Mouse (Mus musculus): ENCODE measurements around the gene Map4k2.
"Not testable (repeated sequence)": the region's sequence is repeated elsewhere in the genome, so short reads cannot be mapped to it uniquely, and the experiment has no call there.

Gene Map4k2

DNA sequence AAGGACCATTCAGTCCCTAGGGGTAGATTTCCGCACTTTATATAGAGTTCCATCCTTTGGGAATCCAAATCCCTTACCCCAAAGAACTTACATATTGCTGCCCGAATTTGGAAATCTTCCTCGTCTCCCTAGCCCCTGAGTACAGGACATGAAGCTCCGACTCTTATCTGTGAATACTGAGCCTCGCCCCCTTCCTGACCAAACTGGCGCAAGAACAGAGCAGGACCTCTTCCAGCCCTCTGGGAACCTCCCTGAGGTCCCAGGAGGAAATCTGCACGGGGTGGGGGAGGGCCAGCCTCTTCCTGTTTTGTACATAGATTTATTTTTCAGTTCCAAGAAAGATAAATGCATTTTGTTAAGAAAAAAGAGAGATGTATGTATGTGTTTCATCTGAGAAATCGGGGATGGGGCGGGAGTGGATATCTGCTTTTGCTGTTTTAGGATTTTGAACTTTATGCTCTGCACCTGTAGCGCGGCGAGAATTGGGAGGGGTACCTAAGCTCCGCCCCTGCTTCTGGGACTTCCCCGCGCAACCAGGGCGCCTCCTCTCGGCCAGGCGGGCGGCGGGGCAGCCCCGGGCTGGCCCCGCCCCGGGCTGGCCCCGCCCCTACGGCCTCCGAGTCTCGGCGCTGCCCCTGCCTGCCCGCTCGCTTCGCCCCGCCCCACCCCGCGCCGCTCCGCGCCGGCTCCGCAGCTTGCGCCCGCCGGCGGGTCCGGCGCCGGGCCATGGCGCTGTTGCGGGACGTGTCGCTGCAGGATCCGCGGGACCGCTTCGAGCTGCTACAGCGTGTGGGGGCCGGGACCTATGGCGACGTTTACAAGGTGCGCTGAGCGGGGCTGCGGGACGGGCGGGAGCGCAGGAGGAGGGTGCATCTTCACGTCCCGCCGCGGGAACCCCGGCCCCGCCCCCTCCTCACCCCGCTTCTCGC is at the start of gene Map4k2:
Gene Map4k2, plus strand, starts transcription at position 612 of the 929 bp plus-strand sequence.
- DNase-seq (ENCODE audit: low spot score): peak; percentile 68

DNA sequence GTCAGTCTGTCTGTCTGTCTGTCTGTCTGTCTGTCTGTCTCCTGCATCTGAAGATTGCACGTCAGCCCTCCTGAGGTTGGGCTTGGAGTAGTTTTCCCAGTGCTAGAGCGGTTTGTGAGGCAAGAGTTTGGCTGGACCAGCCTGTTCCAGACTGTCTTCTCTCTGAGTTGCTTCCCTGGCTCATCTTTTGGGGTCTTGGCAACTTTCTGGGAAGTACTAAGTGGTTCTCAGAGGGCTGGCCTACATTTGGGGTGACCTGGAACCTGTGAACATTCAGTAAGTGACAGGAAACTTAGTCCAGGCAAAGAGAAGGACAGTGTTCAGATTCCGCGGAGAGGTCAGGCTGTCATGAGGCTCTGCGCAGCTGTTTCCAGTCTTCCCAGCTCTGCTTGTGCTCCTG is 48.7 kb upstream of the Map4k2 start:
- DNase-seq (ENCODE audit: low spot score): no peak

- no peak for DNase-seq (ENCODE audit: low spot score)
Measured at GRCm38 (mm10) chr19:6294301-6294700, 46.6 kb upstream of the Map4k2 start.

DNA sequence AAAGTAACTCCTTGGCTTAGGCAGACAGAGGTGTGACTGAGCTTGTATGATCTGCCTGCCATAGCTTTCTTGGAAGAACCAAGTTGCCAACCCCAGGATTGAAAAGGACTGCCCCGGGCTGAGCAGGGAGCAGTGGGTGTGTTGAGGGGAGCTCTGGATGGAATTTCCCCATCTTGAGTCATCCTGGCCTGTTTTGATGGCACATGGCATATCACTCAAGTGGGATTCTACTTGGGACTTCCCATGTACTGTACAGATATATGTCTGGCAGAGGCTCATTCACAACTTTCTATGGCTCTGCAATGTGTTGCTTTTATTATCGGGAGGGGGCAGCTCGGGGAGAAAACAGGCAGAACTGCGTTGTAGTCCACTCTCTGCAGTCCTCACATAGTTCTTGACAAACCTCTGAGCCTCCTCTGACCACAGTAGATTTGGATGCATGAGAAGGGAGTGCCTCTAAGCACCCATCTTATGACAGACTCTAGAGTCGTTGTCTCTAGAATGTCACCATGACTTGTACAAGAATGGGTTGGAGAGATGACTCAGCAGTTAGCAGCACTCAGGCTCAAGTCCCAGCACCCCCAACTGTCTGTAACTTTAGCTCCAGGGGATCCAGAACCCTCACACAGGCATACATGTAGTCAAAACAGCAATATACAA is 44.3 kb upstream of the Map4k2 start:
- no peak for DNase-seq (ENCODE audit: low spot score)

GRCm38 (mm10) chr19:6297641-6298040 is 43.3 kb upstream of the Map4k2 start:
- DNase-seq (ENCODE audit: low spot score): no peak

DNA sequence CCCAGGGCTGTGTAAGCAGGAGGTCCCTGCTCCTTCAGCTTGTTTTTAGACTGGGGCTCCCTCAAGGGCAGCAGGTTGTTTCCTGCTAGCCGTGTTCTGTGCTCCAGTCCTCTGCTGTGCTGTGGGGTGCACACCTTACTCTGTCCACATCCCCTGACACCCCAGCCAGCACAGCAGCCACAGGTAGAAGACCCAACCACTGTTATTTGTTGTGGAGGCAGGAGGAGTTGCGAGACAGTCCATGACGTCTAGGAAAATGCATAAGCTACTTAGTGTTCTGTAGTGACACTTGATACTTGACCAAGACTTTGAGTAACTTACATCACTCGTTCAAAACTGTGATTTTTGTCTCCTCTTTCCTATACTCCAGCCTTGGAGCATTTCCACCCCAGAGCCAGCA is 41.9 kb upstream of the Map4k2 start:
- no peak for DNase-seq (ENCODE audit: low spot score)

GRCm38 (mm10) chr19:6299450-6300267 is 41.3 kb upstream of the Map4k2 start:
- no peak for DNase-seq (ENCODE audit: low spot score)

GRCm38 (mm10) chr19:6300402-6300841 is 40.5 kb upstream of the Map4k2 start:
- no peak for DNase-seq (ENCODE audit: low spot score)

GRCm38 (mm10) chr19:6302114-6302513 is 38.8 kb upstream of the Map4k2 start:
- DNase-seq (ENCODE audit: low spot score): no peak

DNA sequence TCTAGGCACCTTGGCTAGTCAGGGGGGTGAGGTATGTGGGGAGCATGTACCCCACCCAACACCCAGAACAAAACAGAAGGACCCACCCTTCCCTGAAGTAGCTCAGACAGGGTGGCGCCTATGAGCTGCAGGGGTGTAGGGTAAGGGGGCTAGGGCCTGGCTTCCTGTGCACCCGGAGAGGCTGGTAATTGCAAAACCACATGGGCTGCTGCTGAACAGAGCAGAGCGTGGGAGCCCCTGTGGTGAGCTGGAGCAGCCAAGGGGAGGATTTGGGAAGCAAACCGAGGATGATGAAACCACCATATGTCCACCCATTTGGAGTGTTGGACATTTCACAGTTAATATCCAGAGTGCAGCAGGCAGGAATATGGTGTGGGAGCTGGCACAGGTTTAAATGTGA is 38.4 kb upstream of the Map4k2 start:
- peak; percentile 42 for DNase-seq (ENCODE audit: low spot score)

DNA sequence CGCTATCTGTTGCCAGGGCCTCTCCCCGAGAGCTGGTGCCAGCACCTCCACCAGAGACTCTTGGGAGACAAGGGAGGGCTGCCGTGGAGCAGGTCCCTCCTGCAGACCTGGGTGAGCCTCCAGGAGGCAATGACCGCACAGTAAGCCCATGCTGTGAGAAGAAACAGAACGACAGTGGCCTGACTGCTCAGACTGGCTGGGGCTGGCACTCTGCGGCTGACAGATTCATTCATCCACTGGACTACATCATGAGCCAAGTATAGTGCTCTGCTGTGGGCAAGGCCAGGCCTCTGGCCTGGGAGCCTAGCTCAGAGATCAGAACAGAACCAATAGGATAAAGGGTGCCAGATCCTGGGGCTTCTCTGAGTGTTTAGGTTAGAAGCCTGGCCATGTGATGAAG is 37.1 kb upstream of the Map4k2 start:
- no peak for DNase-seq (ENCODE audit: low spot score)

- peak; percentile 93 for DNase-seq (ENCODE audit: low spot score)
Measured at GRCm38 (mm10) chr19:6304787-6305516, 36.0 kb upstream of the Map4k2 start.

DNA sequence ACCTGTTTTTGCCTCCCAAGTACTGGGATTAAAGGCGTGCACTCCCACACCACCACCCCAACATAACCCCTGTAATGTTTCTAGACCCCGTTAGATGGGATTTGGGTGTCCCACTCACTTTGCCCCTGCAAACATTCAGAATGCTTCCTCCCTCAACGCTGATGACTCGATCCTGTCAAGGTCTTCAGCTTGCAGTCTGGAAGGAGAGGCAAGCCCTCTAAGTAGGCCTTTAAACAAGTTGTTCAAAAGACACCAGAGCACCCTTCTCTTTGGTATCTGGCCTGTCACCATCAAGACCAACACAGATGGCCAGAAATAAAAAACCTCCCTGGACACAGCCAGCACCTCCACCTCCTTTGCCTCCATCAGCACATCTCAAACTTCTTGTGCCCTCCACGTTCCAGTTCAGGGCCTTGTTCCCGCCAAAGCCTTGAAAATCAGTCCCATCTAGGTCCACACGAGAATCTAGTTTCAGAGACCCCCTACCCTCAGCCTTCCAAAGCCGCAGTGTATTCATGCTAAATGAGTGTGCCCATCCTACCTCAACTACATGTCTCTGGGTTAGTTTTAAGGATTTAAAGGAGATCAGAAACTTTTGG is 35.3 kb upstream of the Map4k2 start:
- no peak for DNase-seq (ENCODE audit: low spot score)

- DNase-seq (ENCODE audit: low spot score): peak; percentile 84
Measured at GRCm38 (mm10) chr19:6306137-6306551, 34.8 kb upstream of the Map4k2 start, which contains the start of gene Cdc42bpg. Gene Cdc42bpg, plus strand, starts transcription at chr19:6306456.

GRCm38 (mm10) chr19:6306586-6306985 is 34.3 kb upstream of the Map4k2 start:
- DNase-seq (ENCODE audit: low spot score): peak; percentile 78

DNA sequence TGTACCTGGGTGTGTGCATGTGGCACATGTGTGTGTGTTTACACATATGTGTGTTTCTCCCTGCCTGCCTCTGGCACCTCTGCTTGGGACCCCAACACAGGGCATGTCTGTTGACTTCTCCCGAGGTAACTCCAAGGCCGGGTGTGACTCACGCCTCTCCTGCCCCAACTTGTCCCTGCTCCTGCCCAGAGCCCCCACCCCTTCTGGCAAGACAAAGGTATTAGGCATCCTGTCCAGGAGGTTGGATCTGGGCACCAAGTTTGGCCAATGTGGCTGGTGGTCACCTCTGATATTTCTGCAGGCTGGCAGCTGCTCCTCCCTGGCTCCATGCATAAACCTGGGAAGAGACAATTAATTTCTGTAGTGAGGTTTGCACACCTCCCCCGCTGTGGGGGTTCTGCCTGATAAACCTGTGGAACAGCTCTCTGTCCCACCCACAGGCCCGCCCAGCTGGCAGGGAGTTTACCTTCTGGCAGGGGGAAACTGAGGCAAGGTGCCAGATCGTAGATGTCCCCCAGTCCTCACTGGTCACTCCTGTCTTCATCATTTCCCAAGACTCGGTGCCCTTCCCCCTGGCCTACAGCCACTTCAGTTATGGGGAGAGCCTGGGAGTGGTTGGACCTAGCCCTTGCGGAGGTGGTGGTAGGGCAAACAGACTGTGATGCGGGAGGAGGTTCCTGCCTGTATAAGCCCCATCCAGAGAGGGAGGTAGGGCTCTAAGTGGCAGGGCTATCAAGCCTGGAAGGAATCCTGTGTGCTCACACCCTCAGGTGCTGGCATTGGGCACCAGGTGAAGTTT is 33.0 kb upstream of the Map4k2 start:
- DNase-seq (ENCODE audit: low spot score): no peak

GRCm38 (mm10) chr19:6310181-6310580 is 30.8 kb upstream of the Map4k2 start:
- DNase-seq (ENCODE audit: low spot score): no peak

- DNase-seq (ENCODE audit: low spot score): not testable (repeated sequence)
Measured at GRCm38 (mm10) chr19:6311783-6312182, 29.2 kb upstream of the Map4k2 start.

GRCm38 (mm10) chr19:6313796-6314195 is 27.1 kb upstream of the Map4k2 start:
- DNase-seq (ENCODE audit: low spot score): no peak

DNA sequence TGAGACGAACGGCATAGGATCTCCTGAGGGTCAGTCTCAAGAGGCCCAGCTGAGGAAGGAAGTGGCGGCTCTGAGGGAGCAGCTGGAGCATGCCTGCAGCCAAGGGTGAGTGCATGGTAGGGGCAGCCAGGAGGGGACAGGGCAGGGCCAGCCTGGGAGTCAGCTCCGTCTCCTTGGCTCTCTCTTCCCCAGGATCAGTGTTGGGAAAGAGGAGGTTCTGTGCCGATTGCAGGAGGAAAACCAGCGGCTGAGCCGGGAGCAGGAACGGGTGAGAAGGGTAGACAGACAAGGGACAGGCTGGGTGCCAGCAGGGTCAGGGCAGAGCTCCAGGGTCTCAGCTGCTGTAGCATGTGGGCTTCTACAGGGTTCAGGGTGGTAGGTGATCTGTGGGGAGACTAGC is 26.4 kb upstream of the Map4k2 start:
- DNase-seq (ENCODE audit: low spot score): no peak
